Mouse (Mus musculus) gastrocnemius, adult 18-20 months (tissue): ENCODE measurements around the gene Igfbp5. TPM values are rescaled to one million over a fixed set of nuclear protein-coding genes. Genes with fewer than 3 reads are reported as not detected.
A peak's percentile ranks its signal among the peaks of the same experiment; 100 is the strongest.

Experiments
- DNase-seq: peaks from one replicate; pipeline ENCODE4 v3.0.0; 2021; ENCODE audit warnings: low spot score
- total RNA-seq, 2 experiments: library from RNA; stranded (reverse); gene quantifications; 2 replicates each; pipeline ENCODE4 v1.2.3; 2021

The Igfbp5 gene
- total RNA-seq, 2 experiments from 2014 or later, result 189 to 235 TPM

GRCm38 (mm10) chr1:72869681-72870614 is 4.7 kb downstream of the Igfbp5 start:
- DNase-seq, result peak; percentile 77

DNA sequence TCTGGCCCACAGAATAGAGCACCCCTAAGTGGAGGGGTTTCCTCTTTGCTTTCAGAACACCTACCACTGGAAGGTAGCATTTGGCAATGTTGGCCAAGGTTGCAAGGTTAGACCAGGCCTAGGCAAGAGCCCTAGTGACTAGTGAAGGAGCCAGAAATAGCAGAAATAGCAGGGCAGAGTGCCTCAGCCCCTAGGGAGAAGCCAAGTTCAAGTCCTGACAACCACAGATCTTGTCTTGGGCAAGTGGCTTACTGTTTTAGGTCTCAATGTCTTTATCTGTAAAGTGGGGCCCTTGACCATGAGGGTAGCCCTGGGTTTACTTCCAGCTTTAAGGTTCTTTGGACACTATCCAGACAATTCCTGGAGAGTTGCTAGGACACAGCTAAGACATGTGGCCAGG is 5.4 kb downstream of the Igfbp5 start:
- DNase-seq, result no peak

GRCm38 (mm10) chr1:72868429-72869215 is 6.1 kb downstream of the Igfbp5 start:
- DNase-seq, result no peak

- no peak for DNase-seq
These were observed 7.3 kb downstream of the Igfbp5 start for GRCm38 (mm10) chr1:72867346-72867745.

- no peak for DNase-seq
These were observed 8.3 kb downstream of the Igfbp5 start for GRCm38 (mm10) chr1:72866417-72866816.

DNA sequence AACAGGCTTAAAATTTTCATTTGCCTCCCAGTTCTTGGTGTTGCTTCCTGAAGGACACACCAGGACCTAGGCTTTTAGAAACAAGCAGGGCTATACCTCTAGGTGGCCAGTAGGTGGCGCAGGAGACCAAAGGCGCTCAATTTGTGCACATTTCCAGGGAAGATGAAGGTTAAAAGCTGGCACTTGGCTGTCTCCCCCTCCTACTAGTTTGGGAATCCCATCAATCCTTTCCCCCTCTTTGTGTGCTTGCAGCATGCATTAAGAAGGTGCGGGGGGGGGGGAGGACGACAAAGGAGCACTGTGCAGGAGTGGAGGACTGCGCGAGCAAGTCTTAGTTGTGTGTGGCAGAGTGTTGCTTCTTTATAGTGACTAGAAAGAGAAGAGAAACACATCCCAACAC is 8.8 kb downstream of the Igfbp5 start:
- peak; percentile 76 for DNase-seq

- DNase-seq, result no peak
These were observed 10.4 kb downstream of the Igfbp5 start for GRCm38 (mm10) chr1:72864272-72864671.

GRCm38 (mm10) chr1:72863692-72864091 is 11.0 kb downstream of the Igfbp5 start:
- no peak for DNase-seq

GRCm38 (mm10) chr1:72862248-72862647 is 12.4 kb downstream of the Igfbp5 start:
- no peak for DNase-seq

DNA sequence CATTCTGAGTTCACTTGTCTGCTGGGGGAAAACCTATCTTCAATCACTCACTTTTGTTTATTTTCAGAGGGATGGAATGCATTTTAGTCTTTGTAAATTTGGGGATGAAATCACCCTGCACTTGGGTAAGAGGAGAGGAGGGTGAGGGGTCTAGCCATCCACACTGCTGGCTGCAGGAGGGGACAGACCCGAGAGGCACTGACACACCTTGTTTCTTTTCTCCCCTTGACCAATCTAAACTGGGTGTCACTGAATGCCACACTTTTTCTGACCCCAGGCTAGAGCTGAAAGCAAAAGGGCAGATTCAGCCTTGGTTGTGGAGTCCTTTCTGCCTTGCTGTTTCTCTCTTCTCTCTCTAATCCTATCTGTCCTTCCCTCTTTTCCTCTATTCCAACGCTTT is 13.0 kb downstream of the Igfbp5 start:
- DNase-seq, result no peak

- DNase-seq, result no peak
These were observed 14.2 kb downstream of the Igfbp5 start for GRCm38 (mm10) chr1:72860502-72860901.

DNA sequence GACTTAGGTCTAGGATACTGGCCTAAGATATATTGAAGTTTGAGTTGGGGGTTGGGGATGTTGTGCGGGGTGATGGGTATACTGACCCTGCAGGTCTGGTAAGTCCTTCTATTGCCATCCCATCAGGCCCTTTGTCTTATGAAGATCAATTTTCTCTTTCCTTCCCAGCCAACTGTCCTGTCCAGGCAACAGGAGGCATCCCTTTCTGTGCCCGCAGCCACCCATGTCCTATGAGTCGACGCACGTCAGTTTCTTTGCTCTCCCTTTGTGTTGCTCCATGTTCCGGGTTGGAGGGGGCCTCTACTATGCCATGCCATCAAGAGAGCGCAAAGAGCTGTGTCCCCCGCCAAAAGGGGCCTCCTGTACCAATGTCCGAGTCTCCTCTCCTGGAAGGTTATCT is 14.7 kb downstream of the Igfbp5 start:
- no peak for DNase-seq

DNA sequence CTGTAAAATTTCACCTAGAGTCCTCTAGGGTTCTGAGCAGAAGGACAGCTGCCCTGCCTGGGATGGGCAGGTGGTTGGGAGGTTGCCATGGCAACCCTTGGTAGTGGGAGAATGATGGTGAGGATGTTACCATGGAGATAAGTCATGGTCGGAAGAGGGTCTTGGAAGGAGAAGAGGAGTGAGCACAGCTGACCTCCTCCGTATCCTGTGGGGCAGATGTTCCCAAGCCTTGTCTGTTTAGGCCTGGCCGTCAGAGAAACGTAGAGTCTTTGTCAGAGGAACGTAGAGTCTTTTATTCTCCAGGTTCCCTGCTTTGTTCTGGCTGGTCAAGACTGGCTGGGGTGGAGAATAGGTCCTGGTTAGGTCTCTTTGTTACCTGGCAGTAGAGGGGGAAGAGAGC is 15.8 kb downstream of the Igfbp5 start:
- no peak for DNase-seq

DNA sequence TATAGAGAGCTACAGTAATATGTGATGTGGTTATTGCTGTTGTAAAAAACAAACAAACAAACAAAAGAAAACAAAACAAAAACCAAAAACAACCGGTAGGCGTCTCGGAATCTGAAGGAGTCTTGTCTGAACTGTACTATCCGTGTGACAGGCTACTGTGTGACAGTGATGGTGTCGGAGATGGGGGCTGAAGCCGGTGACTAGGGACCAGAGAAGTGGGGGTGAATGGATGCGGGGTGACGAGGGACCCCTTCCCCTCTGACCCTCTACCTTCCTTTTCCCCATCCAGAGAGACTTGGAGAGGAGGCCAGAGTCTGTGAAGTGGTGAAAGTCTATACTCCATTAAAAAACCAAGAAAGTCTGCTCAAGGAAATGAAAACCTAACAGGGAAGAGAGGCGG is 16.4 kb downstream of the Igfbp5 start:
- no peak for DNase-seq

DNA sequence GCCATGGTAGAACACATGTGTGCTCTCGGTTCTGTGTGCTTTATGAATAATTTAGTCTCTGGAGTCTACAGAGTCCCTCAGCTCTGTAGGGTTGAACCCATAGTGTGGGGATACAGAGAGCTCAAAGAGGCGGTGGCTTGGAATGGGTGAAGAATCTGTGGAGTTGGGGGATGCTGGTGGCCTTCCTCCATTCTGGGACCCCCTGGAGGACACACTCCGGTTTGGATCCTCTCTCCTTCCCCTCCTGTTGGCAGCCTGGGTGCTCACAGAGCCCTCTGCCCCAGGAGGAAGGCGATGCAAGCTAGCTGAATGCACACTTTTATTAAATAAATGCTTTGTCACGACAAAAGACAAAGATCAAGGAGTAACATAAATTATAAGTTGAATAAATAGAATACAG is 17.1 kb downstream of the Igfbp5 start:
- DNase-seq, result no peak

DNA sequence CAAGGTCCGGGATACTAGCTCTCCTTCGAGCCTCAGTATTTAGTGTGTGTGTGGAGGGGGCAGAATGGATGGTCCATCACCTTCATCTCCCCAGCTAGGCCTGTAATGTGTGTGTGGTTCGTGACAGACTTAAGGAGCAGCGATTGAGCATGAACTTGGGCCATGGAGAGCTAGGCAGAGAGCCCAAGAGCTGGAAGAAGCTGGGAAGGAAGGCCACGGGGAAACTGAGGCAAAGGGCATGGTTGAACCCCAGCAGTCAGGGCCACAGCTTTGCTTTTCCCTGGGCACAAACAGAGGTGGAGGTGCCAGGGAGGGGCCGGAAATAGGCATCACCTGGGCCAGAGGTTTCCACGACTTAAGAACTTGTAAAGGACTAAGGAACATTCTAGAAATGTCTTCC is 17.5 kb downstream of the Igfbp5 start:
- no peak for DNase-seq

DNA sequence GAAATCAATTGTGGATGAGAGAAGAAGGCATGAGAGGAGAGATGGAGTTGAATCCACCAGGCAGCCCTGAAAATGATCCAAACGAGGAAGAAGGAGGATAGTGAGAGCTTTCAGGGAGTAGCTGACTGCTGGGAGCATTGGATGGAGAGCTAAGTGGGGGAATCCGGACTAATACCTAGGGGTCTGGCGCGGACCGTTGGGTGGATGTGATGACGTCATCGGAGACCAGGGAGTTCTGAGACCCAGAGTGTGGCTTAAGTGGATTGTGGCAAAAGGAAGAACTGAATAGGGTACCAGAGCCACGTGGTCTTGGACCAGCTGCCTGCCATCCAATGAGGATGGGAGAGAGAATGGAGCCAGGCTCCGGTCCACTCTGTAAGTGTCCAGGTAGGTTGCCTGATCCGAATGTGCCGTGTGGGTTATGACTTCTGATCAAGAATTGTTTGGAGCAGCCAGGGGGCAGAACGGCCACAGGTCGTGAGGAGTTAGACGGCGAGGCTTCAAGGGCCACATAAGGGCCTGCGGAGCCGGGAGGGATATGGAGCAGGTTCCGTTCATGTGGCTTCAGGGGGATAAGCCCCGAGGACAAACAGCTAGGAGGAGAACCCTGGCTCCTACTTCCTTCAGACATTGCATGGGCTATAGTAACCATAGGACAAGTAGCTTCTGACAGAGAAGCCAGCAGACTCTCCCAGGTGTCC is 18.3 kb downstream of the Igfbp5 start:
- DNase-seq, result no peak

DNA sequence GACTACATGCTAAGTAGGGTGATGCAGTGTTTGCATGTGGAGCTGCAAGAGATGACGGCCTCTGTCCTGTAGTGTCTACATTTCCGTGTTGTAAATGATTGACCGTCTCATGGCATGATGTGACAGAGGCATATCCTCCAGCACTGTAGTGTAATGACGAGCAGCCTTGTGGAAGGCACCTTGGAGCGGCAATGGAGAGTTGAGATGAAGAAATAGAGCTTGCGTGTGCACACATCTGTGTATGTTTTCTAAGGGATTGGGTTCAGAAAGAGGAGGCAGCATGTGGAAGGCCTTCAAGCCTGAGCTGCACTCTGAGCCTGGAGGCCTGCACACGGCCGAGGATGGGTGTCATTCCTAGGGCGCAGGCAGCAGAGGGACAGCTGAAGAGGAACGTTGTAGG is 19.0 kb downstream of the Igfbp5 start:
- DNase-seq, result no peak

GRCm38 (mm10) chr1:72854337-72855237 is 20.1 kb downstream of the Igfbp5 start:
- DNase-seq, result no peak

DNA sequence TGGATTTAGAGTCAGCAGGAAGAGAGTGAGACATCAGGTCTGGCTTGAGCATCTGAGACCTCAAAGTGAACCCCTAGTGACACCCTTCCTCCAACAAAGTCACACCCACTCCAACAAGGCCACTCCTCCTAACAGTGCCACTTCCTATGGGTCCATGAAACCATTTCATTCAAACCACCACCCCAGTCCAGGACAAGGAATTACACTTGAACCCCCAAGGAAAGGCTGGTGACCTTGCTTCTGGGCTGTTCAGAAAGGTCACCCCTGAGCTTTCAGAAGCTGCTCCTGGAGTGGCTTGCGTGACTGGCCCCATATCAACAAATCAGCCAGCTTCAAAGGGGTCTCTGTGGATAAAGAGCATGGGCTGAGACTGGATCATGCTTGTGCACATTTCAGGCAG is 20.9 kb downstream of the Igfbp5 start:
- no peak for DNase-seq

GRCm38 (mm10) chr1:72849037-72849436 is 25.6 kb downstream of the Igfbp5 start:
- no peak for DNase-seq
